Mouse (Mus musculus) left cerebral cortex, postnatal 25 days (tissue): ENCODE data around the gene Tob1. TPM values are rescaled to one million over a fixed set of nuclear protein-coding genes. Genes with fewer than 3 reads are reported as not detected.

Experiments
- DNase-seq, 2 experiments: peaks; one replicate each; pipeline ENCODE4 v3.0.0; 2022; ENCODE audit warnings: low spot score in 2 of 2, mixed read lengths in 1 of 2
- intact Hi-C: fragments of 180-260 bp; cut with DNase I; formaldehyde crosslinking; loops from one replicate; pipeline ENCODE4 v1.15.1; 2025
- total RNA-seq, 2 experiments: library from RNA; stranded (reverse); gene quantifications; 2 replicates each; pipeline ENCODE4 v1.2.3; 2021

Gene Tob1
- total RNA-seq, 2 experiments from 2014 or later = 38.2 to 43.9 TPM

DNA sequence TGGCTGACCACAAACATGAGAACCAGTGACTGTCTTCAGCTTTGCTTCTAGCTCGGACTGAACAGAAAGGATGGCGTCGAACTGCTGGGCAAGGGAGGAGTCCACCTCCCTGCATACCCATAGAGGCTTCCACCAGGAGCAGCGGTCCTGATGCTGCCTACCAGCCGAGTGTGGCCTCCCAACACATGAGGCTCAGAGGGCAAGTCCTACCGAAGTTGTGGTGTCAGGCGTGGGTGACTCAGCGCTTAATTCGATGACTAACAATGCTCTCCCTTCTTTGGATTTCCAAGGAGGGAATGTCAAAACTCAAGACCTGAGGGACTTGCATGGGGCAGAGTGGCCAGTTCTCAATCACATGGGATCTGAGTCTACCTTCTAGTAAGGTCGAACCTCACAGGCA lies 42.4 kb downstream of the Tob1 start:
- no peak for DNase-seq
- intact Hi-C loops = no loop called here

DNA sequence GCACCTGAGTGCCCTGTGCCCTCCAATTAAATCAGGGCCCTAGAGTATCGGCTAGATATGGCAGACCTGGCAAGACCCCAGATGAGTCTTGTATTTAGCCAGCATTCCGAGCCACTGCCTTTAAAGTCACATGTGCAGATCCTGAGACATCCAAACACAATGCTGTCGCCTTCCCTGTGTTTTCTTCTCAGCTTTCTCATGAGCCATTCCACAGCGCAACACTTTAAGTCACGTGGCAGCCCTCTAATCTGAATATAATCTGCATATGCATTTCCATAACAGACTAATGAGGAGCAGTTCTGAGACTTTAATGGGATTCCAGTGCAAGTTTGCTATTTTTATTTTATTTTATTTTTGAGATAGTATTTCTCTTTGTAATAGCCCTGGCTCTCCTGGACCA lies 44.5 kb downstream of the Tob1 start:
- intact Hi-C loops = no loop called here
- DNase-seq = no peak

DNA sequence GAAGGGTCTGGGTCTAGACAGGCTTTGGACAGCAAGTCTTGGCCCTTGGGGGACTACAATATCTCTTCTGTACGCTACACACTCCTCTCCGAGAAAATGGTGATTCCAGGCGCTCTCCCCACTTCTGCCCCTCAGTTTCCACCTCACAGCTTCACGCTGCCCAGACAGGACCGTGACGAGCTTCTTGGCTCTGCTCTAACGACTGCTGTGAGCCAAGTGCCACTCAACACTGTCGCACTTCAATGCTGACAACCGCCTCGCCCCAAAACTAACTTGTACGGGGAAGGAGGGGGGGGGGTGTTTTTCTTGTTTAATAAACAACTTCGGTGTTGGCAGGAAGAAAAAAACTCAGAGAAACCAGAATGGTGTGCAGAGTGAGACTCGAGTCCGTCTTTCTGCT lies 46.7 kb downstream of the Tob1 start:
- no peak for DNase-seq
- intact Hi-C loops = no loop called here

DNA sequence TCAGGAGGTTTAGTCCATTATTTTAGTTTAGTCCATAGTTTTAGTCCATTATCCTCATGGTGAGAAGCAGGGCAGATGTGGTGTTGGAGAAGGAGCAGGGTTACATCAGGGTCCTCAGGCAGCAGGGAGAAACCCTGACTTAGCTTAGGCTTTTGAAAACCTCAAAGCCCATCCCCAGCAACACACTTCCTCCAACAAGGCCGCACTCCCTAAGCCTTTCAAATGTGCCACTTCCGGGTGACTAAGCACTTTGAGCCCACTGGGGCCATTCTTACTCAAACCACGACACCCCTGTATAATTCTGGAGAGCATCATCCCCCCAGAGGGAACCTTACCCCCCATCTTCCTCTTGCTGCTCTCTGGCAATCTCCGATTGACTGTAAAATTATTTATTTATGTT lies 48.6 kb downstream of the Tob1 start:
- intact Hi-C loops = no loop called here
- DNase-seq = no peak

DNA sequence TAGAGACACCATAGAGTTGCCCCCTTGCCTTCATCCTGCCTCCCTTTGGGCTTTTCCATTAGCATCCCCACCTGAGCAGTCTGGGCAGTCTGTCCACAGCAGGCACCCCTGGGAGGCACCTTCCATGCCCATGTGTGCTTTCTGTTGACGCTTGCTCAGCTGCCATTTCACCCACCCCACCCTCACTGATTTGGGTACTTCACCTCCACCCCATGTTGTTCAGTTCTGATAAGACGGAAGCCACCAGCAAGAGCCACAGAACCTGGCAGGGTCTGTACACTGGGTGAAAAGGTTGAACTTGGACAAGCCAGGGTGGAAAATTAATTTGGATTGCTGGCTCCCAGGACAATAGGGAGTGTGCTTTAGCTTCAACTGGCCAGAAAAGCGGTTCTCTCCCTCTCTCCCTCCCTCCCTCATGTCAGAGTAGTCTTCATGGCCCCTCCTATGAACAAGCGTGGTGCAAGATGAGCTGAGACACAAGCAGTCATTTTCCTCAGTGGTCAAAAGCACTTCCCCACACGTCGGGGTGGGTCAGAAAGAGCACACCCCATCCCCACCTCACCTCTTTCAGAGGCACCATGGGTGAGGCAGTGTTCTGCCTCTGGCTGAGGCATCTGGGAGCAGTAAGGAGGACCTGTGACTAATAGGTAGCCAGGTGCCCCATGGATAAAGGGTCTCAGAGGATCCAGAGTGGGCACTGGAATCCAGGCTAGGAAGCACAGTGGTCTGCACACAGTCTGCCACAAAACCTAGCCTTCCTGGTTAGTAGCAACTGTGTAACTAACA lies 50.5 kb downstream of the Tob1 start:
- intact Hi-C loops = no loop called here
- no peak for DNase-seq

Other genes with a start within 250 kb of the Tob1 start
- gene Gm20390, start 243.2 kb upstream of the Tob1 start, total RNA-seq = 100 to 1,000 TPM; 106 to 109 TPM
- gene Nme1, start 242.9 kb upstream of the Tob1 start, total RNA-seq = 100 to 1,000 TPM; 119 TPM
- gene Spag9, start 215.4 kb upstream of the Tob1 start, total RNA-seq = 100 to 1,000 TPM; 272 to 282 TPM
- gene Wfikkn2, start 34.6 kb downstream of the Tob1 start, total RNA-seq = 1 to 10 TPM; 1.6 to 2.3 TPM
- not detected for gene Gm21885, start 70.4 kb downstream of the Tob1 start, total RNA-seq
- gene Luc7l3, start 110.5 kb downstream of the Tob1 start, total RNA-seq = 100 to 1,000 TPM; 108 to 120 TPM
- gene Ankrd40, start 116.5 kb downstream of the Tob1 start, total RNA-seq = 100 to 1,000 TPM; 138 to 144 TPM
- gene Abcc3, start 181.5 kb downstream of the Tob1 start, total RNA-seq = 1 to 10 TPM; 2.0 to 2.9 TPM